Mouse (Mus musculus): ENCODE data around the gene Ap4m1. TPM values are rescaled to one million over a fixed set of nuclear protein-coding genes. Genes with fewer than 3 reads are reported as not detected.

Ap4m1 gene
- polyA plus RNA-seq, 1 experiment from 2014 or later = 20.6 TPM

GRCm38 (mm10) chr5:138170936-138171561, 753 bp upstream of the Ap4m1 start:
- Histone ChIP-seq H3K36me3 (ENCODE audit: insufficient read depth) (peaks cover 62% of the 10 kb centered on the region), H3K4me1 (ENCODE audit: insufficient read depth) (0 out of 2 replicates have a peak, but pooled peaks cover 7% of the 10 kb centered on the region)

GRCm38 (mm10) chr5:138173217-138173616, 1.4 kb downstream of the Ap4m1 start:
- Histone ChIP-seq H3K36me3 (ENCODE audit: insufficient read depth) (peaks cover 61% of the 10 kb centered on the region), H3K4me3 (ENCODE audit: low read depth, low read length) (peak overlapping the region; percentile 81; the same call in 1 of the 2 replicates), H3K4me1 (ENCODE audit: insufficient read depth) (0 out of 2 replicates have a peak, but pooled peaks cover 7% of the 10 kb centered on the region), H3K9ac (no peak overlapping the region), H3K4me2 (peak overlapping the region; percentile 80), H3K27me3 (ENCODE audit: insufficient read depth, low read length) (no peaks in the 10 kb centered on the region), H3K27ac (ENCODE audit: low read depth) (no peak overlapping the region), H3K9me3 (ENCODE audit: low read depth, low read length) (no peaks in the 10 kb centered on the region)
- DNase-seq = no peak
- 66% methylated on average over 3 of the region's 3 CpGs for WGBS
- no peak for ATAC-seq (ENCODE audit: insufficient read depth)
- no peak for TF ChIP-seq CTCF (IDR thresholded peaks at IDR 0.05; ENCODE audit: low read depth)

More at GRCm38 (mm10) chr5:138170936-138171561, 753 bp upstream of the Ap4m1 start:
- ATAC-seq (ENCODE audit: insufficient read depth) (peak; percentile 88), DNase-seq (peak; percentile 99)
- H3K9ac ChIP-seq = peak overlapping the region; percentile 85
- TF ChIP-seq CTCF (IDR thresholded peaks at IDR 0.05; ENCODE audit: low read depth) = peak; percentile 38; the same call in 1 of the 2 replicates
- peak overlapping the region; percentile 81 for H3K4me3 ChIP-seq (ENCODE audit: low read depth, low read length)
- no peaks in the 10 kb centered on the region for H3K27me3 ChIP-seq (ENCODE audit: insufficient read depth, low read length)
- H3K4me2 ChIP-seq = peak overlapping the region; percentile 80
- H3K9me3 ChIP-seq (ENCODE audit: low read depth, low read length) = no peaks in the 10 kb centered on the region
- H3K27ac ChIP-seq (ENCODE audit: low read depth) = peak overlapping the region; percentile 99
- WGBS = under 1% methylated on average over 47 of the region's 47 CpGs

- peak; percentile 95 for DNase-seq
- H3K4me1 ChIP-seq (ENCODE audit: insufficient read depth) = no peaks in the 10 kb centered on the region
- H3K36me3 ChIP-seq (ENCODE audit: insufficient read depth) = peaks cover 34% of the 10 kb centered on the region
- peak within 1 kb of the TSS; percentile 74 for H3K9ac ChIP-seq
- ATAC-seq (ENCODE audit: insufficient read depth) = peak; percentile 82
- H3K9me3 ChIP-seq (ENCODE audit: low read depth, low read length) = no peaks in the 10 kb centered on the region
- H3K27me3 ChIP-seq (ENCODE audit: insufficient read depth, low read length) = no peaks in the 10 kb centered on the region
- H3K27ac ChIP-seq (ENCODE audit: low read depth) = peak within 1 kb of the TSS; percentile 42
- H3K4me3 ChIP-seq (ENCODE audit: low read depth, low read length) = peak within 1 kb of the TSS; percentile 71
- no peak for TF ChIP-seq CTCF (IDR thresholded peaks at IDR 0.05; ENCODE audit: low read depth)
- H3K4me2 ChIP-seq = peak within 1 kb of the TSS; percentile 82
- under 1% methylated on average over 31 of the region's 31 CpGs for WGBS
Measured at GRCm38 (mm10) chr5:138186950-138187638, 15.3 kb downstream of the Ap4m1 start, which contains the start of the genes Taf6 and Cnpy4. Gene Taf6 (minus strand): TSS chr5:138187451. Gene Cnpy4 (plus strand): TSS chr5:138187485.

- no peaks in the 10 kb centered on the region for H3K4me1 ChIP-seq (ENCODE audit: insufficient read depth)
- H3K9ac ChIP-seq = peak overlapping the region; percentile 67
- under 1% methylated on average over 10 of the region's 10 CpGs for WGBS
- H3K27me3 ChIP-seq (ENCODE audit: insufficient read depth, low read length) = no peaks in the 10 kb centered on the region
- H3K9me3 ChIP-seq (ENCODE audit: low read depth, low read length) = no peaks in the 10 kb centered on the region
- H3K36me3 ChIP-seq (ENCODE audit: insufficient read depth) = peaks cover 33% of the 10 kb centered on the region
- peak overlapping the region; percentile 71 for H3K4me3 ChIP-seq (ENCODE audit: low read depth, low read length)
- no peak for TF ChIP-seq CTCF (IDR thresholded peaks at IDR 0.05; ENCODE audit: low read depth)
- H3K4me2 ChIP-seq = peak overlapping the region; percentile 82
- peak; percentile 88 for ATAC-seq (ENCODE audit: insufficient read depth)
- peak overlapping the region; percentile 42; the same call in 1 of the 2 replicates for H3K27ac ChIP-seq (ENCODE audit: low read depth)
- peak; percentile 89 for DNase-seq
Measured at GRCm38 (mm10) chr5:138187661-138188306, 16.0 kb downstream of the Ap4m1 start.

GRCm38 (mm10) chr5:138193771-138194727, 22.2 kb downstream of the Ap4m1 start, which contains the start of gene Mblac1:
Gene Mblac1 (plus strand): TSS chr5:138194314.
- WGBS = 6% methylated on average over 54 of the region's 54 CpGs
- Histone ChIP-seq H3K4me1 (ENCODE audit: insufficient read depth) (peaks cover 5% of the 10 kb centered on the region; the same call in 1 of the 2 replicates), H3K27me3 (ENCODE audit: insufficient read depth, low read length) (no peaks in the 10 kb centered on the region), H3K27ac (ENCODE audit: low read depth) (peak within 1 kb of the TSS; percentile 90), H3K9ac (peak within 1 kb of the TSS; percentile 83), H3K9me3 (ENCODE audit: low read depth, low read length) (no peaks in the 10 kb centered on the region), H3K36me3 (ENCODE audit: insufficient read depth) (peaks cover 21% of the 10 kb centered on the region; the same call in 1 of the 2 replicates), H3K4me3 (ENCODE audit: low read depth, low read length) (peak within 1 kb of the TSS; percentile 74), H3K4me2 (peak within 1 kb of the TSS; percentile 98)
- DNase-seq (peak; percentile 92), ATAC-seq (ENCODE audit: insufficient read depth) (peak; percentile 84)
- no peak for TF ChIP-seq CTCF (IDR thresholded peaks at IDR 0.05; ENCODE audit: low read depth)

All from lung, embryonic 14.5 days (tissue).